Mouse (Mus musculus) neural tube, embryonic 15.5 days (tissue): Measurements from ENCODE around the gene Zfp281. TPM values are rescaled to one million over a fixed set of nuclear protein-coding genes. Genes with fewer than 3 reads are reported as not detected.

Source experiments
- ATAC-seq: fragments of 200-750 bp; cut with Nextera tagmentation; 2 replicates; pipeline ENCODE4 v1.8.0; 2017; ENCODE audit warnings: mild to moderate bottlenecking, moderate TSS enrichment, moderate library complexity; ENCODE audit not compliant: low FRiP score
- H3K27ac ChIP-seq: fragments of 300-500 bp; sonication (generic); replicated peaks from 2 replicates; pipeline ENCODE4 v1.5.1; 2015; ENCODE audit warnings: mild to moderate bottlenecking, inconsistent platforms
- H3K27me3 ChIP-seq: fragments of 300-500 bp; sonication (generic); replicated peaks from 2 replicates; pipeline ENCODE4 v1.6.1; 2015; ENCODE audit warnings: inconsistent platforms
- H3K36me3 ChIP-seq: fragments of 300-500 bp; sonication (generic); 2 replicates; pipeline ENCODE4 v1.6.1; 2015; ENCODE audit warnings: inconsistent platforms
- H3K4me1 ChIP-seq: fragments of 300-500 bp; sonication (generic); 2 replicates; pipeline ENCODE4 v1.6.1; 2015; ENCODE audit warnings: inconsistent platforms
- H3K4me2 ChIP-seq: fragments of 300-500 bp; sonication (generic); 2 replicates; pipeline ENCODE4 v1.6.1; 2015; ENCODE audit warnings: inconsistent platforms, mild to moderate bottlenecking, moderate library complexity
- H3K4me3 ChIP-seq: fragments of 300-500 bp; sonication (generic); replicated peaks from 2 replicates; pipeline ENCODE4 v1.5.1; 2015; ENCODE audit warnings: mild to moderate bottlenecking, inconsistent platforms
- H3K9ac ChIP-seq: fragments of 300-500 bp; sonication (generic); replicated peaks from 2 replicates; pipeline ENCODE4 v1.6.1; 2015; ENCODE audit warnings: mild to moderate bottlenecking, inconsistent platforms
- H3K9me3 ChIP-seq: fragments of 300-500 bp; sonication (generic); replicated peaks from 2 replicates; pipeline ENCODE4 v1.6.1; 2016; ENCODE audit warnings: inconsistent platforms
- WGBS: fragments of 180-500 bp; shearing (Covaris S2); methylation state at CpG from one replicate; pipeline ENCODE4 v1.1.7; 2015; ENCODE audit warnings: mixed read lengths; 5-methylcytosine and 5-hydroxymethylcytosine counted together
- polyA plus RNA-seq: library from polyadenylated mRNA; unstranded; fragments of >200 nt; fragmentation: Nextera tagmentation; extraction: Ambion mirVana; gene quantifications from 2 replicates; pipeline ENCODE4 v1.2.1, GENCODE M21; 2015

Gene Zfp281
- 17.2 and 17.6 TPM in 2 replicates for polyA plus RNA-seq

- no peaks in the 10 kb centered on the region for H3K9me3 ChIP-seq
- WGBS: 2% methylated on average over 45 of the region's 45 CpGs
- H3K27ac ChIP-seq: peak within 1 kb of the TSS; percentile 96
- ATAC-seq: peak; percentile 99
- H3K4me1 ChIP-seq: peaks cover 37% of the 10 kb centered on the region
- peak within 1 kb of the TSS; percentile 84 for H3K4me3 ChIP-seq
- no peaks in the 10 kb centered on the region for H3K27me3 ChIP-seq
- H3K36me3 ChIP-seq: peaks cover 6% of the 10 kb centered on the region
- H3K9ac ChIP-seq: peak within 1 kb of the TSS; percentile 98
- H3K4me2 ChIP-seq: peak within 1 kb of the TSS; percentile 80
Measured at GRCm38 (mm10) chr1:136624146-136625018, at the start of gene Zfp281. TSS of gene Zfp281 (plus strand) at chr1:136624901.

DNA sequence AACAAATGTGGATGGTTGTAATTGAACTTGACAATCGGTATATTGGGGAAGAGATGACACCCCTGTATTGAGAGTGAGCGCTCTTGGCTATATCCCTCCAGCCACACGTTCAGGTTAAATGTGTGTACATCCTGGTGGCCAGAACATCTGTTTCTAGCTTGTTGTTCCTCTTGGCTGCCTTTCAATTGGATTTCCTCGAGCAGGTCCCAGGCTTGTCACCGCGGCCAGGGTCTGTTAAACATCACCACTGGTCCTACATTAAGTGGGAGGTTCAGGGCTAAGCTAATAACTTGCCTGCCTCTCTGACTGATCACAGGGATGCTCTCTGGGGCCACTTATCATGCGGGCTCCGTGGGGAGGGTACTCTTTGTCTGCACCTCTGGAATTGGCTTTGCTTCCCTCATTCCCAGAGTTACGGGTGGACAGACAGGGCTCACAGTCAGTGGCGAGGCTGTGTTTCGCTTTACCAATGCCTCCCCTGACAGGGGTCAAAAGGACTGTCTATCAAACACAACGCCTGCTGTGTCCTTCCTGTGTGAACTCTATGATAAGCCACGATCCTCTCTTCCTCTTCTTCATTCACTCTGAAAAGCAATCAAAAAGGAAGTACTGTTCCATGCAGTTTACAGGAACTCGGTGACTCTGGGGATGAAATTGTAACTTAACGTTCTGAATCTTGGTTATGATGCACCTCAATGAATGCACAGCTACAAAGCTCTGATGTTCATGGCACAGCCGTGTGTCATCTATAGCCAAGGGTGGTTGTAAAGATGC lies 46.6 kb upstream of the Zfp281 start:
- Histone ChIP-seq H3K9ac (no peak overlapping the region), H3K4me2 (no peak overlapping the region), H3K36me3 (no peaks in the 10 kb centered on the region), H3K27ac (no peak overlapping the region), H3K4me1 (peaks cover 8% of the 10 kb centered on the region), H3K4me3 (no peak overlapping the region), H3K27me3 (no peaks in the 10 kb centered on the region; the same call in 1 of the 2 replicates), H3K9me3 (no peaks in the 10 kb centered on the region)
- 36% methylated on average over 16 of the region's 16 CpGs for WGBS
- ATAC-seq: no peak

DNA sequence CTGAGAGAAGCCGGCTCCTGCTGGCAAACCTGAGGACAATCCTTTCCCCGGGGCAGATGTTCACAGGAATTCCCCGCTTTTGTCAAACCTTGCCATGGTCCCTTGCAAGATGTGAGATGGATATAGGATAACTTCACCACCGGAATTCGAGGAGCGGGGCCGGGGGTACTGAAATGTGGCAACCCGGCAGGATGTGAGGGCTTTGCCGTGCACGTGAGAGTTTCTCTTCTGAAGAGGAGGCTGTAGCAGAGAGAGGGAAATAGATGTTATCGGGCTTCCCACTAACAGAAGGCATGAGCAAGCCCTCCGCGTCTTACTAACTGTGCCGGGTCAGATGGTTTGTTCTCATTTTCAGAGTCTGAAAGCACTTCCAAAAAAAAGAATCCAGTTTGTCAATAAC lies 45.3 kb upstream of the Zfp281 start:
- ATAC-seq: no peak
- H3K27me3 ChIP-seq: no peaks in the 10 kb centered on the region; the same call in 1 of the 2 replicates
- no peaks in the 10 kb centered on the region for H3K9me3 ChIP-seq
- no peak overlapping the region for H3K9ac ChIP-seq
- no peaks in the 10 kb centered on the region for H3K36me3 ChIP-seq
- peaks cover 15% of the 10 kb centered on the region for H3K4me1 ChIP-seq
- no peak overlapping the region for H3K4me2 ChIP-seq
- 87% methylated on average over 14 of the region's 14 CpGs for WGBS
- H3K4me3 ChIP-seq: no peak overlapping the region
- no peak overlapping the region for H3K27ac ChIP-seq

DNA sequence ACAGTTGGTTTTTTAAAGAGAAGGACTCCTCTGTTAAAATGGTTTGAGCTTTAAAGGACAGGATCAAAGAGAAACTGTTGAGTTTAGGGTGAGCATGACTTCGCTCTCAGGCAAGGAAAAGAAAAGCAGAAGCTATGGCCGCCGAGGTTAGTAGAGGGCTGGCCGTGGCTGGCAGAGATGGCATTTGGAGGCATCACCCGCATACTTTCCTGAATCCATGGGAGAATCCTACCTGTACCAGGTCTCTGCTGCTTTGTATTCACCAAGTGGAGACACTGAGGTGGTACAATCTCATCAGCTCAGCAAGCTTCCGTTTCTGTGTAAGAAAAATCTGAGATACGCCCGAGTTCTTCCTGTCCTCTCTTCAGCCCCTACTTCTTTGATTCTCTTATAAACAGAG lies 44.4 kb upstream of the Zfp281 start:
- Histone ChIP-seq H3K9ac (no peak overlapping the region), H3K27ac (no peak overlapping the region), H3K27me3 (no peaks in the 10 kb centered on the region; the same call in 1 of the 2 replicates), H3K4me1 (peaks cover 15% of the 10 kb centered on the region), H3K36me3 (no peaks in the 10 kb centered on the region), H3K4me3 (no peak overlapping the region), H3K4me2 (no peak overlapping the region), H3K9me3 (no peaks in the 10 kb centered on the region)
- 91% methylated on average over 8 of the region's 8 CpGs for WGBS
- ATAC-seq: no peak

- Histone ChIP-seq H3K4me3 (no peak overlapping the region), H3K4me2 (no peak overlapping the region), H3K27me3 (no peaks in the 10 kb centered on the region; the same call in 1 of the 2 replicates), H3K9me3 (no peaks in the 10 kb centered on the region), H3K36me3 (no peaks in the 10 kb centered on the region), H3K9ac (no peak overlapping the region), H3K27ac (no peak overlapping the region), H3K4me1 (peaks cover 13% of the 10 kb centered on the region)
- ATAC-seq: no peak
- 90% methylated on average over 8 of the region's 8 CpGs for WGBS
Measured at GRCm38 (mm10) chr1:136581841-136582240, 42.9 kb upstream of the Zfp281 start.

DNA sequence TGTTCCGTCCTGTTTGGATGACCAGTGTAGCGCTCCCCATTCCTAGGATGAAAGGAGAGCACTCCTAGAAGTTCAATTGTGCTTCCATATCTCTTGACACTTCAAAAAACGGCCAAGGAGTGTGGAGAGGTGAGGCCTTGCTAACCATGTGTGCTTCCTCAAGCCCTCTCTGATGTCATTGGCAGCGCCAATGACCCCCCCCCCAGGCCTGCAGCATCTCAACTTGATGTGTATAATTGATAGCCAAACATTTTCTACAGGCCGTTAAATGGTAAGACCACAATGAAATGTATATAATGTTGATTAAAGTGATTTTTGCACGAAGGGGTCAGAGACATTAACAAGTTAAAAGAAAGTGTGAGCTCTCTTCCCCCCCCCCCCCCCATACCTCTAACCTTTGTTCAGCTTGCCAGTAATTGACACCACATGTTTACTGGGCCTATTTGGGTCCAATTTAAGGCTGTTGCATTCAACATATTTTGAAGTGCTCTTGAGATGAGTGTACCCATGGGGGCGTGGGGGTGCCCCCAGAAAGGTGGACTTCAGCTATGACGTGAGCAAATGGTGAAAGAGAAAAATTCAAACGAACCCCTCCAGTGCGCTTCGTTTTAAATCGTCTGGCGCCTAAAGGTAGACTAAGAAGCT lies 36.8 kb upstream of the Zfp281 start:
- Histone ChIP-seq H3K27ac (no peak overlapping the region), H3K27me3 (no peaks in the 10 kb centered on the region), H3K4me2 (no peak overlapping the region), H3K9ac (no peak overlapping the region), H3K9me3 (no peaks in the 10 kb centered on the region), H3K4me1 (peaks cover 18% of the 10 kb centered on the region), H3K36me3 (no peaks in the 10 kb centered on the region), H3K4me3 (no peak overlapping the region)
- 82% methylated on average over 13 of the region's 13 CpGs for WGBS
- ATAC-seq: no peak

DNA sequence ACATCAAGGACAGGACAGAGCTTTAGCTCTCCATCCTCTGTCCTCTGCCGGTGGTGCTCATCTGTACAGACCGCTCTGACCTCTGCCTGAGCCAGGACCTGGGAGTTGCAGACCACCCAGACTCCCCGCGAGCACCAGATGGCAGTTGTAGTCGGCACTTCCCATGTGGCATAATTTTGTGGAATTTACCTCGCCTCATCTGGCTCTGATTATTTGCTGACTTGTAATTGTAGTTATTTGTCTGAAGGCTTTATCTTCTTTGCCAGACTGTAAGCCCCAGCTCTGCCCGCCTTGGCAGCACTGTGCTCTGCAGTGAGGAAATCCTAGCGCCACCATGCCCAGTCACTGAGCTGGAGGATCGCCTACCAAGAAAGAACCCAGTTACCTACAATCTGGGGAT lies 35.8 kb upstream of the Zfp281 start:
- 0 out of 2 replicates have a peak, but pooled peaks have one; percentile 45 for ATAC-seq
- Histone ChIP-seq H3K4me1 (peaks cover 16% of the 10 kb centered on the region), H3K4me3 (no peak overlapping the region), H3K27ac (no peak overlapping the region), H3K9me3 (no peaks in the 10 kb centered on the region), H3K27me3 (no peaks in the 10 kb centered on the region), H3K9ac (no peak overlapping the region), H3K36me3 (no peaks in the 10 kb centered on the region), H3K4me2 (peak overlapping the region; percentile 45)
- 14% methylated on average over 9 of the region's 9 CpGs for WGBS

DNA sequence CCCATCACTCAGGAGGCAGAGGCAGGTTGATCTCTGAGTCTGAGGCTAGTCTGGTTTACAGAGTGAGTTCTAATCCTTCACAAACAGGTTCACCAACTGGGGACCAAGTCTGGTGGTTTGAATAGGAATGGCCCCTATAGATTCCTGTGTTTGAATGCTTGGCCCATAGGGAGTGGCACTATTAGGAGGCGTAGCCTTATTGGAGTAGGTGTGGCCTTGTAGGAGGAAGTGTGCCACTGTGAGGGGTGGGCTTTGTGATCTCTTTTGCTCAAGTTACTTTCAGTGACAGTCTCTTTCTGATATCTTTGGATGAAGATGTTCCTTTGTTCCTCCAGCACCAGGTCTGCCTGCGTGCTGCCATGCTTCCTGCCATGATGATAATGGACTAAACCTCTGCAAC lies 32.0 kb upstream of the Zfp281 start:
- Histone ChIP-seq H3K4me3 (no peak overlapping the region), H3K36me3 (no peaks in the 10 kb centered on the region), H3K27ac (no peak overlapping the region), H3K4me1 (peaks cover 11% of the 10 kb centered on the region), H3K9ac (no peak overlapping the region), H3K4me2 (no peak overlapping the region), H3K27me3 (no peaks in the 10 kb centered on the region), H3K9me3 (no peaks in the 10 kb centered on the region)
- ATAC-seq: no peak
- WGBS: 100% methylated on average over 2 of the region's 2 CpGs

- H3K27me3 ChIP-seq: no peaks in the 10 kb centered on the region
- 90% methylated on average over 5 of the region's 5 CpGs for WGBS
- no peak overlapping the region for H3K27ac ChIP-seq
- ATAC-seq: no peak
- H3K4me2 ChIP-seq: no peak overlapping the region
- no peaks in the 10 kb centered on the region for H3K9me3 ChIP-seq
- no peaks in the 10 kb centered on the region for H3K36me3 ChIP-seq
- no peak overlapping the region for H3K4me3 ChIP-seq
- H3K9ac ChIP-seq: no peak overlapping the region
- H3K4me1 ChIP-seq: 0 out of 2 replicates have a peak, but pooled peaks cover 3% of the 10 kb centered on the region
Measured at GRCm38 (mm10) chr1:136594235-136594850, 30.4 kb upstream of the Zfp281 start.

GRCm38 (mm10) chr1:136596821-136597220 lies 27.9 kb upstream of the Zfp281 start:
- no peaks in the 10 kb centered on the region for H3K27me3 ChIP-seq
- no peaks in the 10 kb centered on the region for H3K9me3 ChIP-seq
- H3K9ac ChIP-seq: no peak overlapping the region
- no peaks in the 10 kb centered on the region for H3K4me1 ChIP-seq
- H3K4me3 ChIP-seq: no peak overlapping the region
- H3K36me3 ChIP-seq: no peaks in the 10 kb centered on the region
- ATAC-seq: no peak
- WGBS: 83% methylated on average over 2 of the region's 2 CpGs
- no peak overlapping the region for H3K4me2 ChIP-seq
- no peak overlapping the region for H3K27ac ChIP-seq

- no peak for ATAC-seq
Measured at GRCm38 (mm10) chr1:136598286-136598685, 26.4 kb upstream of the Zfp281 start.

More at GRCm38 (mm10) chr1:136598286-136598685, 26.4 kb upstream of the Zfp281 start:
- 82% methylated on average over 5 of the region's 5 CpGs for WGBS
- Histone ChIP-seq H3K9ac (no peak overlapping the region), H3K27me3 (no peaks in the 10 kb centered on the region), H3K4me3 (no peak overlapping the region), H3K4me2 (no peak overlapping the region), H3K4me1 (no peaks in the 10 kb centered on the region), H3K27ac (no peak overlapping the region), H3K9me3 (no peaks in the 10 kb centered on the region), H3K36me3 (no peaks in the 10 kb centered on the region)
